Mouse (Mus musculus) forebrain, embryonic 14.5 days (tissue): ENCODE measurements around the gene Adam30. TPM values are rescaled to one million over a fixed set of nuclear protein-coding genes. Genes with fewer than 3 reads are reported as not detected.

Experiments
- ATAC-seq: fragments of 200-750 bp; cut with Nextera tagmentation; 2 replicates; pipeline ENCODE4 v1.8.0; 2017; ENCODE audit warnings: mild to moderate bottlenecking, moderate library complexity
- DNase-seq: peaks from one replicate; pipeline ENCODE4 v3.0.0-alpha.2; 2015; ENCODE audit warnings: low spot score
- H3K27ac ChIP-seq: fragments of 300-500 bp; sonication (generic); 2 replicates; pipeline ENCODE4 v1.5.1; 2014; ENCODE audit warnings: low read depth, mild to moderate bottlenecking, control low read depth, low read length, moderate library complexity
- H3K27me3 ChIP-seq: fragments of 300-500 bp; sonication (generic); replicated peaks from 2 replicates; pipeline ENCODE4 v1.6.1; 2014; ENCODE audit warnings: low read length, control low read depth, mixed read lengths; ENCODE audit not compliant: control insufficient read depth, insufficient read depth
- H3K36me3 ChIP-seq: fragments of 300-500 bp; sonication (generic); 2 replicates; pipeline ENCODE4 v1.6.1; 2014; ENCODE audit warnings: low read length, control low read depth; ENCODE audit not compliant: control insufficient read depth, insufficient read depth
- H3K4me1 ChIP-seq: fragments of 300-500 bp; sonication (generic); 2 replicates; pipeline ENCODE4 v1.6.1; 2014; ENCODE audit warnings: antibody characterized with exemption, low read length, control low read depth; ENCODE audit not compliant: control insufficient read depth, insufficient read depth
- H3K4me2 ChIP-seq: fragments of 300-500 bp; sonication (generic); 2 replicates; pipeline ENCODE4 v1.6.1; 2014; ENCODE audit warnings: mild to moderate bottlenecking, control low read depth, low read length
- H3K4me3 ChIP-seq: fragments of 300-500 bp; sonication (generic); 2 replicates; pipeline ENCODE4 v1.5.1; 2014; ENCODE audit warnings: low read depth, low read length, control low read depth
- H3K9ac ChIP-seq: fragments of 300-500 bp; sonication (generic); 2 replicates; pipeline ENCODE4 v1.6.1; 2014; ENCODE audit warnings: mild to moderate bottlenecking, low read length, control low read depth, moderate library complexity
- H3K9me3 ChIP-seq: fragments of 300-500 bp; sonication (generic); replicated peaks from 2 replicates; pipeline ENCODE4 v1.6.1; 2016; ENCODE audit warnings: low read length, control low read depth, mixed read lengths; ENCODE audit not compliant: control insufficient read depth
- WGBS: fragments of 180-500 bp; shearing (Covaris S2); extraction: QIAGEN DNeasy Blood & Tissue Kit; methylation state at CpG from one replicate; pipeline ENCODE4 v1.1.7; 2014; 5-methylcytosine and 5-hydroxymethylcytosine counted together
- polyA plus RNA-seq: library from polyadenylated mRNA; unstranded; fragments of >200 nt; fragmentation: Nextera tagmentation; extraction: Ambion mirVana; gene quantifications from 2 replicates; pipeline ENCODE4 v1.2.1, GENCODE M21; 2014

The Adam30 gene
- polyA plus RNA-seq, 1 experiment from 2014 or later = not detected

DNA sequence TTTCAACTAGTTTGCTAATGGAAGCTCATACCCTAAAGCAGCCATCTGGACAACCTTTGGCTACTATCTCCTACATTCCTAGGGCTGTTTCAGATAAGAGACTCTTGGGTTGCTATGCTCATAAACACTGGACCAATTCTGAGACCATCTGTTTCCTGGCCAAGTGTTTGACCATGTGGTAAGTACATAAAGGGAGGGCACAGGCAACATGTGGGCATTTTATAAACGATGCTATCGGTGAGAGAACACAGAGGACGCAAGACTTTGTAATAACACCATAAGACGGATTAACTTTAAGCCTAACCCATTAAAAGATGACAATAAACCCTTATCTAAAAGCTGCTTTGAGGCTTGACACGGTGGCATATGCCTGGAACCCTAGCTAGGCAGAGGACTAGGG lies 42.9 kb downstream of the Adam30 start:
- no peaks in the 10 kb centered on the region for H3K4me1 ChIP-seq
- H3K27ac ChIP-seq = no peak overlapping the region
- no peak overlapping the region for H3K4me2 ChIP-seq
- no peaks in the 10 kb centered on the region for H3K36me3 ChIP-seq
- no peak for ATAC-seq
- H3K27me3 ChIP-seq = no peaks in the 10 kb centered on the region
- H3K9ac ChIP-seq = no peak overlapping the region
- no peak for DNase-seq
- H3K4me3 ChIP-seq = no peak overlapping the region
- no peaks in the 10 kb centered on the region for H3K9me3 ChIP-seq
- WGBS = 77% methylated on average over 5 of the region's 5 CpGs

DNA sequence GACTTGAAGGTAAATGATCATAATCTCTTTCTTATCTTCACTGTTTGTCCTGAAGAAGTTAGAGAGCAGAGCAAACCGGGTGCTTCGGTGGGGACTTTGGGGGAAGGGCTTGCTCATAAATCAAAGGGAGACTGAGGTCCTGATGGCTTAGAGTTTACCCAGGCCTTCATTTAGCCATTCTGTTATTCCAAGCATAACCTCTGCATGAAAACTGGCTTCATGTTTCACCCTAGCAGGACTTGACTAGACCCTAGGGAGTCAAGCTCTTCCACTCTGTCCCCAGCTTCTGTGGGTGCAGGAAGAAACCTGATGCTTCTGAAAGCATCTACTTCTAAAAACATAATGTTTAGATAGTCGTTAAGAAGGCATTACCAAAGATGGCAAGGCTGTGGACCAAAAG lies 46.5 kb downstream of the Adam30 start:
- Histone ChIP-seq H3K27ac (no peak overlapping the region), H3K4me2 (no peak overlapping the region), H3K36me3 (no peaks in the 10 kb centered on the region), H3K27me3 (no peaks in the 10 kb centered on the region), H3K9me3 (no peaks in the 10 kb centered on the region), H3K4me1 (peaks cover 6% of the 10 kb centered on the region), H3K9ac (no peak overlapping the region), H3K4me3 (no peak overlapping the region)
- WGBS = 74% methylated on average over 3 of the region's 3 CpGs
- no peak for DNase-seq
- ATAC-seq = no peak

- Histone ChIP-seq H3K27ac (no peak overlapping the region), H3K9ac (no peak overlapping the region), H3K9me3 (no peaks in the 10 kb centered on the region), H3K4me2 (no peak overlapping the region), H3K36me3 (no peaks in the 10 kb centered on the region), H3K4me1 (peaks cover 9% of the 10 kb centered on the region), H3K4me3 (no peak overlapping the region), H3K27me3 (no peaks in the 10 kb centered on the region)
- WGBS = 72% methylated on average over 4 of the region's 4 CpGs
- DNase-seq = no peak
- ATAC-seq = no peak
These were observed 48.7 kb downstream of the Adam30 start for GRCm38 (mm10) chr3:98209161-98209560.

GRCm38 (mm10) chr3:98210860-98211259 lies 50.4 kb downstream of the Adam30 start:
- WGBS = 62% methylated on average over 10 of the region's 10 CpGs
- Histone ChIP-seq H3K4me1 (peaks cover 9% of the 10 kb centered on the region), H3K36me3 (no peaks in the 10 kb centered on the region), H3K4me2 (no peak overlapping the region), H3K9ac (no peak overlapping the region), H3K9me3 (no peaks in the 10 kb centered on the region), H3K27me3 (no peaks in the 10 kb centered on the region), H3K27ac (peak overlapping the region; percentile 84), H3K4me3 (no peak overlapping the region)
- DNase-seq (peak; percentile 20), ATAC-seq (peak; percentile 45; the same call in 1 of the 2 replicates)

DNA sequence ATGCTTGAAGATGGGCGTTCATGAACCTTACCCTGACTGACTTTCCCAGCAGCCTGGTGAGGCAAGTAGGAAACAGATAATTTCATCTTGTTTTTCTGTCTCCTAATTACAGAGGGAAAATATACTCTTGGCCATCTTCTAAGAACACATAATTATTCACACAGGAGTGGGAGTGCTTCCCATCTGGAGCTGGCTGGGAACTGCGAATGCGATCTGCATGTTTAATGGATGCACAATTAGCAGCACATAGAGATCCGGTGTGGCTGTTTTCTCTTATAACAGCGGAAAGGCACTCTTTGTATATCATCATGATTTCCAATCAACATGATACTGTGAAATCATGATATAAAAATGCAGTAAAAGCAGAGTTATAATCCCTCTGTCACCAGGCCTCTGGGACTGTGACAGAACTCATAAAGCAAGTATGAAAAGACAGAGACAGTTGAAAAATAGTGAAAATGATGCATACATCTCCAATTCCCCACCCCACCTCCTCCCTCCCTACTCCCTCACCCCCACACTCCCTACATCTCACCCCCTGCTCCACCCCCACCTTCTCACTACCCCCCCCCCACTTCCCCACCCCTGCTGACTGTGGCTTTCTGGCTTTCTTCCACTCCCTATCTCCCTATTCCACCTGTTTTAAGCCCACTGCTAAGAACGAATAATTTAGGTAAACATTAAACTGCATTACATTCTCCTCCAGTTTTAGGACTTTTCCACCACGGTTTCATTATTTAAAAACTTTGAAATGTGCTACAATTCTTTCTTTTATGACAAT lies 51.1 kb downstream of the Adam30 start:
- Histone ChIP-seq H3K4me1 (peaks cover 9% of the 10 kb centered on the region), H3K4me3 (no peak overlapping the region), H3K9me3 (no peaks in the 10 kb centered on the region), H3K27ac (peak overlapping the region; percentile 84), H3K9ac (no peak overlapping the region), H3K4me2 (no peak overlapping the region), H3K36me3 (no peaks in the 10 kb centered on the region), H3K27me3 (no peaks in the 10 kb centered on the region)
- ATAC-seq (peak; percentile 98), DNase-seq (peak; percentile 92)
- 32% methylated on average over 7 of the region's 7 CpGs for WGBS

Other genes with a start within 250 kb of the Adam30 start
- gene Notch2, start 147.1 kb upstream of the Adam30 start, polyA plus RNA-seq = 13.6 and 18.1 TPM in 2 replicates
- not detected in 2 replicates for gene Reg4, start 61.5 kb downstream of the Adam30 start, polyA plus RNA-seq
- gene Hmgcs2, start 119.8 kb downstream of the Adam30 start, polyA plus RNA-seq = 10.2 and 14.7 TPM in 2 replicates
- gene Phgdh, start 179.4 kb downstream of the Adam30 start, polyA plus RNA-seq = 215 and 245 TPM in 2 replicates
- gene Zfp697, start 221.8 kb downstream of the Adam30 start, polyA plus RNA-seq = 16.0 and 17.3 TPM in 2 replicates